Mouse (Mus musculus) forebrain, embryonic 14.5 days (tissue): ENCODE results near the gene Perp. TPM values are rescaled to one million over a fixed set of nuclear protein-coding genes. Genes with fewer than 3 reads are reported as not detected.

Source experiments
- ATAC-seq: fragments of 200-750 bp; cut with Nextera tagmentation; 2 replicates; pipeline ENCODE4 v1.8.0; 2017; ENCODE audit warnings: mild to moderate bottlenecking, moderate library complexity
- DNase-seq: peaks from one replicate; pipeline ENCODE4 v3.0.0-alpha.2; 2015; ENCODE audit warnings: low spot score
- H3K27ac ChIP-seq: fragments of 300-500 bp; sonication (generic); 2 replicates; pipeline ENCODE4 v1.5.1; 2014; ENCODE audit warnings: low read depth, mild to moderate bottlenecking, control low read depth, low read length, moderate library complexity
- H3K27me3 ChIP-seq: fragments of 300-500 bp; sonication (generic); replicated peaks from 2 replicates; pipeline ENCODE4 v1.6.1; 2014; ENCODE audit warnings: low read length, control low read depth, mixed read lengths; ENCODE audit not compliant: control insufficient read depth, insufficient read depth
- H3K36me3 ChIP-seq: fragments of 300-500 bp; sonication (generic); 2 replicates; pipeline ENCODE4 v1.6.1; 2014; ENCODE audit warnings: low read length, control low read depth; ENCODE audit not compliant: control insufficient read depth, insufficient read depth
- H3K4me1 ChIP-seq: fragments of 300-500 bp; sonication (generic); 2 replicates; pipeline ENCODE4 v1.6.1; 2014; ENCODE audit warnings: antibody characterized with exemption, low read length, control low read depth; ENCODE audit not compliant: control insufficient read depth, insufficient read depth
- H3K4me2 ChIP-seq: fragments of 300-500 bp; sonication (generic); 2 replicates; pipeline ENCODE4 v1.6.1; 2014; ENCODE audit warnings: mild to moderate bottlenecking, control low read depth, low read length
- H3K4me3 ChIP-seq: fragments of 300-500 bp; sonication (generic); 2 replicates; pipeline ENCODE4 v1.5.1; 2014; ENCODE audit warnings: low read depth, low read length, control low read depth
- H3K9ac ChIP-seq: fragments of 300-500 bp; sonication (generic); 2 replicates; pipeline ENCODE4 v1.6.1; 2014; ENCODE audit warnings: mild to moderate bottlenecking, low read length, control low read depth, moderate library complexity
- H3K9me3 ChIP-seq: fragments of 300-500 bp; sonication (generic); replicated peaks from 2 replicates; pipeline ENCODE4 v1.6.1; 2016; ENCODE audit warnings: low read length, control low read depth, mixed read lengths; ENCODE audit not compliant: control insufficient read depth
- WGBS: fragments of 180-500 bp; shearing (Covaris S2); extraction: QIAGEN DNeasy Blood & Tissue Kit; methylation state at CpG from one replicate; pipeline ENCODE4 v1.1.7; 2014; 5-methylcytosine and 5-hydroxymethylcytosine counted together
- polyA plus RNA-seq: library from polyadenylated mRNA; unstranded; fragments of >200 nt; fragmentation: Nextera tagmentation; extraction: Ambion mirVana; gene quantifications from 2 replicates; pipeline ENCODE4 v1.2.1, GENCODE M21; 2014

The Perp gene
- polyA plus RNA-seq, 1 experiment from 2014 or later = 4.0 TPM

GRCm38 (mm10) chr10:18904108-18904507, 59.3 kb downstream of the Perp start:
- Histone ChIP-seq H3K9ac (no peak overlapping the region), H3K27ac (no peak overlapping the region), H3K4me3 (no peak overlapping the region), H3K4me2 (no peak overlapping the region), H3K36me3 (no peaks in the 10 kb centered on the region), H3K4me1 (no peaks in the 10 kb centered on the region), H3K27me3 (no peaks in the 10 kb centered on the region), H3K9me3 (no peaks in the 10 kb centered on the region)
- 28% methylated on average over 6 of the region's 6 CpGs for WGBS
- ATAC-seq (no peak), DNase-seq (peak; percentile 33)

Other genes with a start within 250 kb of the Perp start
- 2.8 and 4.7 TPM in 2 replicates for gene Arfgef3, start 101.1 kb upstream of the Perp start, polyA plus RNA-seq
- gene Gm4922, start 58.2 kb upstream of the Perp start, polyA plus RNA-seq = 0.26 TPM in 1 of 2 replicates, not detected in the other
- gene Tnfaip3, start 170.6 kb downstream of the Perp start, polyA plus RNA-seq = 1.9 and 2.1 TPM in 2 replicates